Comparison of ENCODE assay signal across 8 mouse cellular contexts in genomic region chr3:96555999-96556614, GRCm38 (mm10). TPM values are rescaled to one million over a fixed set of nuclear protein-coding genes. Genes with fewer than 3 reads are reported as not detected.
DNase-seq lines count a peak whose midpoint lies in the region; ATAC-seq and TF ChIP-seq lines count a peak whose summit lies in the region.

No protein-coding gene starts in this region.

- H3K9me3 ChIP-seq in kidney, postnatal 0 days (replicated peaks; ENCODE audit: low read length): no peaks in the 10 kb centered on the region
- no peaks in the 10 kb centered on the region for H3K9me3 ChIP-seq in hindbrain, embryonic 14.5 days (ENCODE audit: control insufficient read depth, low read length)
- H3K9me3 ChIP-seq in midbrain, embryonic 13.5 days: no peaks in the 10 kb centered on the region

- H3K27me3 ChIP-seq in kidney, postnatal 0 days (ENCODE audit: insufficient read depth, low read length): no peaks in the 10 kb centered on the region
- H3K27me3 ChIP-seq in hindbrain, embryonic 14.5 days (ENCODE audit: control insufficient read depth, insufficient read depth, low read length): no peaks in the 10 kb centered on the region
- H3K27me3 ChIP-seq in midbrain, embryonic 13.5 days: no peaks in the 10 kb centered on the region

- no peak for ATAC-seq in kidney, postnatal 0 days (replicated peaks; ENCODE audit: low FRiP score, low read depth)
- no peak for ATAC-seq in hindbrain, embryonic 14.5 days (ENCODE audit: low FRiP score)
- ATAC-seq in midbrain, embryonic 13.5 days: no peak
- no peak for ATAC-seq in megakaryocyte-erythroid progenitor cell, adult 5-6 weeks (replicated peaks; ENCODE audit: low FRiP score, low TSS enrichment, poor library complexity, severe bottlenecking)

- DNase-seq in kidney, postnatal 0 days (ENCODE audit: low spot score): no peak
- no peak for DNase-seq in kidney, adult 18-20 months
- no peak for DNase-seq in hindbrain, embryonic 14.5 days (ENCODE audit: low spot score)
- DNase-seq in embryo, embryonic 10.5 days (ENCODE audit: low spot score): no peak
- DNase-seq in gastrocnemius, postnatal 14 days: no peak

- peaks cover 17% of the 10 kb centered on the region for H3K36me3 ChIP-seq in kidney, postnatal 0 days (ENCODE audit: insufficient read depth, low read length)
- peaks cover 17% of the 10 kb centered on the region for H3K36me3 ChIP-seq in hindbrain, embryonic 14.5 days (replicated peaks; ENCODE audit: control insufficient read depth, insufficient read depth)
- H3K36me3 ChIP-seq in midbrain, embryonic 13.5 days: peaks cover 17% of the 10 kb centered on the region

- intact Hi-C loops in gastrocnemius, postnatal 14 days (cut with DNase I; ENCODE audit: low total_unique reads): no loop called here

- H3K9ac ChIP-seq in kidney, postnatal 0 days (ENCODE audit: low read depth, low read length): peak overlapping the region; percentile 62; the same call in 1 of the 2 replicates
- H3K9ac ChIP-seq in hindbrain, embryonic 14.5 days: no peak overlapping the region
- no peak overlapping the region for H3K9ac ChIP-seq in midbrain, embryonic 13.5 days (replicated peaks)

- peaks cover 12% of the 10 kb centered on the region for H3K4me1 ChIP-seq in kidney, postnatal 0 days (replicated peaks; ENCODE audit: insufficient read depth, low read length)
- peaks cover 23% of the 10 kb centered on the region for H3K4me1 ChIP-seq in brown adipose tissue, adult 24 weeks (ENCODE audit: control insufficient read depth, insufficient read depth, insufficient read length, low read length)
- peaks cover 36% of the 10 kb centered on the region for H3K4me1 ChIP-seq in hindbrain, embryonic 14.5 days (replicated peaks; ENCODE audit: control insufficient read depth, insufficient read depth, low read length)
- H3K4me1 ChIP-seq in midbrain, embryonic 13.5 days (replicated peaks): peaks cover 46% of the 10 kb centered on the region

- peak overlapping the region; percentile 76; the same call in 1 of the 2 replicates for H3K4me3 ChIP-seq in kidney, postnatal 0 days (replicated peaks; ENCODE audit: low read depth, low read length)
- H3K4me3 ChIP-seq in brown adipose tissue, adult 24 weeks (ENCODE audit: insufficient read depth, low read depth, low read length): peak overlapping the region; percentile 48
- H3K4me3 ChIP-seq in hindbrain, embryonic 14.5 days (replicated peaks; ENCODE audit: low read length): no peak overlapping the region
- no peak overlapping the region for H3K4me3 ChIP-seq in midbrain, embryonic 13.5 days (replicated peaks)

- no peak for TF ChIP-seq CTCF in kidney, postnatal 0 days (IDR thresholded peaks at IDR 0.05; ENCODE audit: low read depth)

- H3K4me2 ChIP-seq in kidney, postnatal 0 days (ENCODE audit: low read length): peak overlapping the region; percentile 71
- H3K4me2 ChIP-seq in hindbrain, embryonic 14.5 days (replicated peaks): peak overlapping the region; percentile 85
- peak overlapping the region; percentile 82; the same call in 1 of the 2 replicates for H3K4me2 ChIP-seq in midbrain, embryonic 13.5 days (replicated peaks)

- peak overlapping the region; percentile 97 for H3K27ac ChIP-seq in kidney, postnatal 0 days
- peak overlapping the region; percentile 93 for H3K27ac ChIP-seq in brown adipose tissue, adult 24 weeks (replicated peaks; ENCODE audit: low read depth, low read length)
- H3K27ac ChIP-seq in hindbrain, embryonic 14.5 days: no peak overlapping the region
- peak overlapping the region; percentile 65 for H3K27ac ChIP-seq in midbrain, embryonic 13.5 days

- WGBS in kidney, postnatal 0 days: 72% methylated on average over 15 of the region's 15 CpGs
- WGBS in hindbrain, embryonic 14.5 days: 89% methylated on average over 15 of the region's 15 CpGs
- WGBS in midbrain, embryonic 13.5 days: 86% methylated on average over 15 of the region's 15 CpGs

RNA-seq across cellular contexts. Expression of gene Txnip, which starts 1.6 kb away (rescaled TPM):
- polyA plus RNA-seq in kidney, postnatal 0 days (2015; fragmentation: Nextera tagmentation; extraction: Ambion mirVana): 241 and 254 TPM in 2 replicates
- 1,091 and 1,303 TPM in 2 replicates for polyA plus RNA-seq in brown adipose tissue, adult 24 weeks (2012; ENCODE audit: insufficient read depth, insufficient read length, missing spikeins)
- polyA plus RNA-seq in hindbrain, embryonic 14.5 days (2014; fragmentation: Nextera tagmentation; extraction: Ambion mirVana): 53.2 and 71.4 TPM in 2 replicates
- 52.2 and 57.6 TPM in 2 replicates for polyA plus RNA-seq in midbrain, embryonic 13.5 days (2015; fragmentation: Nextera tagmentation; extraction: Ambion mirVana)
- total RNA-seq in gastrocnemius, postnatal 14 days (2021): 100 to 1,000 TPM; 288 to 458 TPM
- 257 and 274 TPM in 2 replicates for total RNA-seq in megakaryocyte-erythroid progenitor cell, adult 5-6 weeks (2014; fragmentation: Nextera tagmentation)
- total RNA-seq in megakaryocyte-erythroid progenitor cell, adult 5-6 weeks (2017): 121 and 224 TPM in 2 replicates

RNA-seq across cellular contexts. Expression of gene Gm16253, which starts 20.7 kb away (rescaled TPM):
- not detected in 2 replicates for polyA plus RNA-seq in kidney, postnatal 0 days (2015; fragmentation: Nextera tagmentation; extraction: Ambion mirVana)
- polyA plus RNA-seq in brown adipose tissue, adult 24 weeks (2012; ENCODE audit: insufficient read depth, insufficient read length, missing spikeins): not detected in 2 replicates
- polyA plus RNA-seq in hindbrain, embryonic 14.5 days (2014; fragmentation: Nextera tagmentation; extraction: Ambion mirVana): 0.39 TPM in 1 of 2 replicates, not detected in the other
- polyA plus RNA-seq in midbrain, embryonic 13.5 days (2015; fragmentation: Nextera tagmentation; extraction: Ambion mirVana): 0.81 and 1.7 TPM in 2 replicates
- 1 to 10 TPM; 1.2 to 1.5 TPM for total RNA-seq in gastrocnemius, postnatal 14 days (2021)
- not detected in 2 replicates for total RNA-seq in megakaryocyte-erythroid progenitor cell, adult 5-6 weeks (2014; fragmentation: Nextera tagmentation)
- not detected in 2 replicates for total RNA-seq in megakaryocyte-erythroid progenitor cell, adult 5-6 weeks (2017)

RNA-seq across cellular contexts. Expression of gene Hfe2, which starts 31.1 kb away (rescaled TPM):
- polyA plus RNA-seq in kidney, postnatal 0 days (2015; fragmentation: Nextera tagmentation; extraction: Ambion mirVana): 0.07 and 0.10 TPM in 2 replicates
- 5.4 and 8.2 TPM in 2 replicates for polyA plus RNA-seq in brown adipose tissue, adult 24 weeks (2012; ENCODE audit: insufficient read depth, insufficient read length, missing spikeins)
- polyA plus RNA-seq in hindbrain, embryonic 14.5 days (2014; fragmentation: Nextera tagmentation; extraction: Ambion mirVana): 1.9 and 2.1 TPM in 2 replicates
- 0.62 and 0.76 TPM in 2 replicates for polyA plus RNA-seq in midbrain, embryonic 13.5 days (2015; fragmentation: Nextera tagmentation; extraction: Ambion mirVana)
- total RNA-seq in gastrocnemius, postnatal 14 days (2021): 100 to 1,000 TPM; 460 to 465 TPM
- not detected in 2 replicates for total RNA-seq in megakaryocyte-erythroid progenitor cell, adult 5-6 weeks (2014; fragmentation: Nextera tagmentation)
- not detected in 2 replicates for total RNA-seq in megakaryocyte-erythroid progenitor cell, adult 5-6 weeks (2017)

RNA-seq across cellular contexts. Expression of gene Polr3gl, which starts 37.9 kb away (rescaled TPM):
- polyA plus RNA-seq in kidney, postnatal 0 days (2015; fragmentation: Nextera tagmentation; extraction: Ambion mirVana): 26.0 and 28.2 TPM in 2 replicates
- 39.0 and 72.4 TPM in 2 replicates for polyA plus RNA-seq in brown adipose tissue, adult 24 weeks (2012; ENCODE audit: insufficient read depth, insufficient read length, missing spikeins)
- polyA plus RNA-seq in hindbrain, embryonic 14.5 days (2014; fragmentation: Nextera tagmentation; extraction: Ambion mirVana): 11.0 and 18.5 TPM in 2 replicates
- 41.1 and 42.0 TPM in 2 replicates for polyA plus RNA-seq in midbrain, embryonic 13.5 days (2015; fragmentation: Nextera tagmentation; extraction: Ambion mirVana)
- total RNA-seq in gastrocnemius, postnatal 14 days (2021): 10 to 100 TPM; 30.3 to 34.0 TPM
- total RNA-seq in megakaryocyte-erythroid progenitor cell, adult 5-6 weeks (2014; fragmentation: Nextera tagmentation): 18.4 and 38.1 TPM in 2 replicates
- 56.0 and 72.8 TPM in 2 replicates for total RNA-seq in megakaryocyte-erythroid progenitor cell, adult 5-6 weeks (2017)

RNA-seq across cellular contexts. Expression of gene Ankrd34a, which starts 40.3 kb away (rescaled TPM):
- 1.2 and 1.3 TPM in 2 replicates for polyA plus RNA-seq in kidney, postnatal 0 days (2015; fragmentation: Nextera tagmentation; extraction: Ambion mirVana)
- not detected in 2 replicates for polyA plus RNA-seq in brown adipose tissue, adult 24 weeks (2012; ENCODE audit: insufficient read depth, insufficient read length, missing spikeins)
- polyA plus RNA-seq in hindbrain, embryonic 14.5 days (2014; fragmentation: Nextera tagmentation; extraction: Ambion mirVana): 17.5 and 22.3 TPM in 2 replicates
- 5.3 and 6.5 TPM in 2 replicates for polyA plus RNA-seq in midbrain, embryonic 13.5 days (2015; fragmentation: Nextera tagmentation; extraction: Ambion mirVana)
- 1 to 10 TPM in 1 of 2 experiments, under 1 TPM in 1; 0.66 to 1.9 TPM for total RNA-seq in gastrocnemius, postnatal 14 days (2021)
- total RNA-seq in megakaryocyte-erythroid progenitor cell, adult 5-6 weeks (2014; fragmentation: Nextera tagmentation): not detected in 2 replicates
- not detected in 2 replicates for total RNA-seq in megakaryocyte-erythroid progenitor cell, adult 5-6 weeks (2017)

Comparison
In these comparisons a context has a peak if more than half of its experiments do, and no peak if none do; other contexts are left out.
1. H3K4me3 ChIP-seq: peak in kidney, postnatal 0 days (single experiment) and brown adipose tissue, adult 24 weeks (single experiment); none in hindbrain, embryonic 14.5 days (single experiment) and midbrain, embryonic 13.5 days (single experiment).
2. Peak in every context shown above with its lines, with median percentiles within 50 percentile points of each other: H3K4me2 ChIP-seq.